Mouse (Mus musculus) MEL (cell line): ENCODE measurements around the gene Prss12. TPM values are rescaled to one million over a fixed set of nuclear protein-coding genes. Genes with fewer than 3 reads are reported as not detected.

ENCODE experiments used
- DNase-seq: peaks from one replicate; pipeline ENCODE4 v3.0.0; 2011; ENCODE audit warnings: low read depth, low spot score
- H3K27ac ChIP-seq: 2 replicates; pipeline ENCODE4 v1.5.1; 2012; ENCODE audit warnings: low read depth, mild to moderate bottlenecking, control low read depth, low read length, moderate library complexity; ENCODE audit not compliant: control insufficient read depth
- H3K27me3 ChIP-seq, 2 experiments: fragments of 150-350 bp in 1 of 2; sonication (generic) in 1 of 2; 2 replicates each; pipeline ENCODE4 v1.6.1; 2012; ENCODE audit warnings: low read length in 2 of 2, mild to moderate bottlenecking in 2 of 2, improper control_type of control experiment in 1 of 2, moderate library complexity in 1 of 2; ENCODE audit not compliant: insufficient read depth in 2 of 2, control insufficient read depth in 1 of 2
- H3K36me3 ChIP-seq, 2 experiments: 2 replicates each; pipeline ENCODE4 v1.6.1; 2012 to 2014; ENCODE audit warnings: low read length in 2 of 2, improper control_type of control experiment in 1 of 2, inconsistent platforms in 1 of 2, mild to moderate bottlenecking in 1 of 2; ENCODE audit not compliant: insufficient read depth in 2 of 2, control insufficient read depth in 1 of 2
- H3K4me1 ChIP-seq, 2 experiments: fragments of 150-350 bp in 1 of 2; sonication (generic) in 1 of 2; 2 replicates each; pipeline ENCODE4 v1.6.1; 2012; ENCODE audit warnings: low read length in 2 of 2, improper control_type of control experiment in 1 of 2, mild to moderate bottlenecking in 1 of 2; ENCODE audit not compliant: insufficient read depth in 2 of 2, control insufficient read depth in 1 of 2
- H3K4me3 ChIP-seq, 2 experiments: fragments of 150-350 bp in 1 of 2; sonication (generic) in 1 of 2; 2 replicates each; pipeline ENCODE4 v1.5.1; 2012; ENCODE audit warnings: low read depth in 2 of 2, low read length in 2 of 2, mild to moderate bottlenecking in 2 of 2, moderate library complexity in 2 of 2, control low read depth in 1 of 2, improper control_type of control experiment in 1 of 2; ENCODE audit not compliant: control insufficient read depth in 1 of 2, insufficient read depth in 1 of 2
- H3K79me2 ChIP-seq: 2 replicates; pipeline ENCODE4 v1.6.1; 2012; ENCODE audit warnings: mild to moderate bottlenecking, low read length, moderate library complexity; ENCODE audit not compliant: control insufficient read depth, poor library complexity, insufficient read depth
- H3K9ac ChIP-seq: 2 replicates; pipeline ENCODE4 v1.6.1; 2012; ENCODE audit warnings: low read depth, mild to moderate bottlenecking, control low read depth, low read length, moderate library complexity; ENCODE audit not compliant: control insufficient read depth, poor library complexity, severe bottlenecking
- H3K9me3 ChIP-seq: fragments of 150-350 bp; sonication (generic); replicated peaks from 2 replicates; pipeline ENCODE4 v1.6.1; 2012; ENCODE audit warnings: mild to moderate bottlenecking, low read length, improper control_type of control experiment, moderate library complexity; ENCODE audit not compliant: insufficient read depth
- ELF1 ChIP-seq: IDR thresholded peaks from 2 replicates; pipeline ENCODE4 v1.6.1; 2014; ENCODE audit warnings: low read depth, mild to moderate bottlenecking, inconsistent platforms, low read length, improper control_type of control experiment, moderate library complexity
- EP300 ChIP-seq, 2 experiments: IDR thresholded peaks; 2 replicates each; pipeline ENCODE4 v1.6.1; 2011; ENCODE audit warnings: improper control_type of control experiment in 2 of 2, low read length in 2 of 2, low read depth in 1 of 2, mild to moderate bottlenecking in 1 of 2
- ETS1 ChIP-seq: IDR thresholded peaks from 2 replicates; pipeline ENCODE4 v1.6.1; 2012; ENCODE audit warnings: low read depth, mild to moderate bottlenecking, inconsistent platforms, low read length, improper control_type of control experiment, moderate library complexity
- GABPA ChIP-seq: IDR thresholded peaks from 2 replicates; pipeline ENCODE4 v1.6.1; 2012; ENCODE audit warnings: low read depth, mild to moderate bottlenecking, inconsistent platforms, low read length, improper control_type of control experiment, moderate library complexity
- GATA1 ChIP-seq: IDR thresholded peaks from 2 replicates; pipeline ENCODE4 v1.6.1; 2011; ENCODE audit warnings: low read depth, low read length, improper control_type of control experiment
- MAZ ChIP-seq: IDR thresholded peaks from 2 replicates; pipeline ENCODE4 v1.6.1; 2012; ENCODE audit warnings: low read depth, mild to moderate bottlenecking, inconsistent platforms, low read length, improper control_type of control experiment
- MEF2A ChIP-seq: IDR thresholded peaks from 2 replicates; pipeline ENCODE4 v1.6.1; 2014; ENCODE audit warnings: low read depth, mild to moderate bottlenecking, inconsistent platforms, low read length, improper control_type of control experiment; ENCODE audit not compliant: poor library complexity, insufficient replicate concordance, severe bottlenecking; ENCODE audit errors: extremely low read depth
- NRF1 ChIP-seq: IDR thresholded peaks from 2 replicates; pipeline ENCODE4 v1.6.1; 2014; ENCODE audit warnings: low read depth, mild to moderate bottlenecking, inconsistent platforms, low read length, improper control_type of control experiment, moderate library complexity; ENCODE audit not compliant: poor library complexity, insufficient read depth, severe bottlenecking
- POLR2A ChIP-seq, 2 experiments: IDR thresholded peaks; 2 replicates each; pipeline ENCODE4 v1.6.1; 2011 to 2012; ENCODE audit warnings: low read length in 2 of 2, mild to moderate bottlenecking in 2 of 2, control low read depth in 1 of 2, improper control_type of control experiment in 1 of 2, low read depth in 1 of 2, moderate library complexity in 1 of 2; ENCODE audit not compliant: control insufficient read depth in 1 of 2, insufficient read depth in 1 of 2, poor library complexity in 1 of 2
- POLR2AphosphoS5 ChIP-seq: IDR thresholded peaks from 2 replicates; pipeline ENCODE4 v1.6.1; 2012; ENCODE audit warnings: low read depth, borderline replicate concordance, mild to moderate bottlenecking, inconsistent platforms, low read length, moderate library complexity, mixed read lengths
- RCOR1 ChIP-seq: IDR thresholded peaks from 2 replicates; pipeline ENCODE4 v1.6.1; 2012; ENCODE audit warnings: low read depth, mild to moderate bottlenecking, inconsistent platforms, low read length, improper control_type of control experiment
- TBP ChIP-seq: IDR thresholded peaks from 2 replicates; pipeline ENCODE4 v1.8.0; 2011; ENCODE audit warnings: low read depth, low read length, improper control_type of control experiment
- TCF12 ChIP-seq: IDR thresholded peaks from 2 replicates; pipeline ENCODE4 v1.6.1; 2014; ENCODE audit warnings: low read depth, mild to moderate bottlenecking, inconsistent platforms, low read length, improper control_type of control experiment, moderate library complexity
- USF2 ChIP-seq, 2 experiments: IDR thresholded peaks; 2 replicates each; pipeline ENCODE4 v1.6.1; 2011 to 2012; ENCODE audit warnings: improper control_type of control experiment in 2 of 2, low read length in 2 of 2, borderline replicate concordance in 1 of 2, inconsistent platforms in 1 of 2, low read depth in 1 of 2, mild to moderate bottlenecking in 1 of 2; ENCODE audit not compliant: insufficient read depth in 1 of 2
- polyA plus RNA-seq, 2 experiments: library from polyadenylated mRNA; stranded (reverse) in 1 of 2; unstranded in 1 of 2; fragments of >175 nt in 1 of 2; fragments of >200 nt in 1 of 2; gene quantifications; 2 replicates each; pipeline versions ENCODE4 v1.2.1 to v1.2.4; 2012; ENCODE audit warnings: low replicate concordance in 2 of 2, low read depth in 1 of 2; ENCODE audit not compliant: insufficient read length in 2 of 2, insufficient read depth in 1 of 2, missing spikeins in 1 of 2
- total RNA-seq: library from RNA; depleted of rRNA; stranded (reverse); fragments of 300-350 nt; gene quantifications from 2 replicates; pipeline ENCODE4 v1.2.3, GENCODE M21; 2012

The Prss12 gene
- total and polyA plus RNA-seq, 3 experiments: 0.23 TPM; not detected in 2

GRCm38 (mm10) chr3:123404945-123405344, 41.8 kb upstream of the Prss12 start:
- H3K9ac ChIP-seq: no peak overlapping the region

GRCm38 (mm10) chr3:123411821-123412578, 34.7 kb upstream of the Prss12 start:
- H3K79me2 ChIP-seq: no peaks in the 10 kb centered on the region
- no peak overlapping the region for H3K4me3 ChIP-seq
- no peaks in the 10 kb centered on the region for H3K4me1 ChIP-seq
- no peak overlapping the region for H3K9ac ChIP-seq
- no peaks in the 10 kb centered on the region for H3K36me3 ChIP-seq
- no peaks in the 10 kb centered on the region for H3K9me3 ChIP-seq
- H3K27ac ChIP-seq: no peak overlapping the region
- DNase-seq: no peak
- no peaks in the 10 kb centered on the region for H3K27me3 ChIP-seq
- TF ChIP-seq TBP (no peak), GABPA (no peak), NRF1 (no peak), MAZ (no peak), ETS1 (no peak), RCOR1 (no peak), ELF1 (no peak)

More at GRCm38 (mm10) chr3:123404945-123405344, 41.8 kb upstream of the Prss12 start:
- H3K36me3 ChIP-seq: no peaks in the 10 kb centered on the region
- peaks cover 4 to 6% of the 10 kb centered on the region in 2 experiments; a peak in 3 of 4 replicates for H3K27me3 ChIP-seq
- H3K9me3 ChIP-seq: no peaks in the 10 kb centered on the region
- peak; percentile 19 for DNase-seq
- TF ChIP-seq EP300 (IDR thresholded peaks at IDR 0.05; ENCODE audit: low read depth in 1 of 2, low read length in 2 of 2): peak; percentile 19 to 46; a peak in 2 of 4 replicates
- no peak for TF ChIP-seq POLR2AphosphoS5
- peak; percentile 20; the same call in 1 of the 2 replicates for TF ChIP-seq TCF12
- no peak for TF ChIP-seq POLR2A (IDR thresholded peaks at IDR 0.05; ENCODE audit: control insufficient read depth in 1 of 2, insufficient read depth in 1 of 2, low read depth in 1 of 2, low read length in 2 of 2, poor library complexity in 1 of 2)
- peak; percentile 36; the same call in 1 of the 2 replicates for TF ChIP-seq GATA1
- peaks cover 0 to 4% of the 10 kb centered on the region in 2 experiments; a peak in 1 of 4 replicates for H3K4me1 ChIP-seq
- no peak overlapping the region for H3K27ac ChIP-seq
- no peak overlapping the region for H3K4me3 ChIP-seq
- no peaks in the 10 kb centered on the region for H3K79me2 ChIP-seq

GRCm38 (mm10) chr3:123413173-123413572, 33.5 kb upstream of the Prss12 start:
- H3K4me3 ChIP-seq: no peak overlapping the region

More at GRCm38 (mm10) chr3:123413173-123413572, 33.5 kb upstream of the Prss12 start:
- H3K9me3 ChIP-seq: no peaks in the 10 kb centered on the region
- no peak overlapping the region for H3K27ac ChIP-seq
- H3K27me3 ChIP-seq: no peaks in the 10 kb centered on the region
- H3K9ac ChIP-seq: no peak overlapping the region
- no peaks in the 10 kb centered on the region for H3K79me2 ChIP-seq
- TF ChIP-seq USF2 (IDR thresholded peaks at IDR 0.05; ENCODE audit: borderline replicate concordance in 1 of 2, insufficient read depth in 1 of 2, low read depth in 1 of 2, low read length in 2 of 2): no peak
- TF ChIP-seq MEF2A: no peak
- TF ChIP-seq NRF1: no peak
- DNase-seq: no peak
- no peaks in the 10 kb centered on the region for H3K4me1 ChIP-seq
- H3K36me3 ChIP-seq: no peaks in the 10 kb centered on the region
